In genomic region chr4:101860873-101861272, GRCm38 (mm10) we compare ENCODE assay signal across 9 mouse cellular contexts. TPM values are rescaled to one million over a fixed set of nuclear protein-coding genes. Genes with fewer than 3 reads are reported as not detected.
A peak's percentile ranks its signal among the peaks of the same experiment; 100 is the strongest.
DNase-seq lines count a peak whose midpoint lies in the region; ATAC-seq lines count a peak whose summit lies in the region.
"Had no signal": no experiment of that assay in that cellular context is flagged by ENCODE, and none has a peak within 500 bp of the region (broad histone marks: within the 10 kb centered on the region; RNA-seq: fewer than 3 reads in every experiment).

No protein-coding gene starts in this region.

- no peaks in the 10 kb centered on the region for H3K9me3 ChIP-seq in hindbrain, embryonic 11.5 days (ENCODE audit: control insufficient read depth, low read length)
- H3K9me3 ChIP-seq in hindbrain, embryonic 10.5 days: no peaks in the 10 kb centered on the region
- H3K9me3 ChIP-seq in embryonic facial prominence, embryonic 14.5 days (ENCODE audit: control insufficient read depth, low read length): no peaks in the 10 kb centered on the region
- no peaks in the 10 kb centered on the region for H3K9me3 ChIP-seq in hindbrain, embryonic 13.5 days
- H3K9me3 ChIP-seq in midbrain, embryonic 10.5 days (replicated peaks): no peaks in the 10 kb centered on the region

- H3K4me3 ChIP-seq in hindbrain, embryonic 11.5 days (ENCODE audit: low read depth, low read length): no peak overlapping the region
- no peak overlapping the region for H3K4me3 ChIP-seq in hindbrain, embryonic 10.5 days
- H3K4me3 ChIP-seq in embryonic facial prominence, embryonic 14.5 days (ENCODE audit: low read depth, low read length): no peak overlapping the region
- no peak overlapping the region for H3K4me3 ChIP-seq in hindbrain, embryonic 13.5 days
- no peak overlapping the region for H3K4me3 ChIP-seq in midbrain, embryonic 10.5 days

- 48% methylated on average over 6 of the region's 6 CpGs for WGBS in hindbrain, embryonic 11.5 days
- WGBS in hindbrain, embryonic 10.5 days: 49% methylated on average over 6 of the region's 6 CpGs
- WGBS in embryonic facial prominence, embryonic 14.5 days: 49% methylated on average over 6 of the region's 6 CpGs
- 47% methylated on average over 6 of the region's 6 CpGs for WGBS in hindbrain, embryonic 13.5 days
- WGBS in midbrain, embryonic 10.5 days: 48% methylated on average over 6 of the region's 6 CpGs

- H3K4me1 ChIP-seq in hindbrain, embryonic 11.5 days (replicated peaks; ENCODE audit: control insufficient read depth, insufficient read depth, low read length): no peaks in the 10 kb centered on the region
- no peaks in the 10 kb centered on the region for H3K4me1 ChIP-seq in hindbrain, embryonic 10.5 days (replicated peaks)
- H3K4me1 ChIP-seq in embryonic facial prominence, embryonic 14.5 days (ENCODE audit: control insufficient read depth, insufficient read depth, low read length): no peaks in the 10 kb centered on the region
- H3K4me1 ChIP-seq in hindbrain, embryonic 13.5 days (replicated peaks): no peaks in the 10 kb centered on the region
- no peaks in the 10 kb centered on the region for H3K4me1 ChIP-seq in midbrain, embryonic 10.5 days

- H3K4me2 ChIP-seq in hindbrain, embryonic 11.5 days (replicated peaks; ENCODE audit: low read depth, low read length): no peak overlapping the region
- H3K4me2 ChIP-seq in embryonic facial prominence, embryonic 14.5 days (ENCODE audit: low read depth, low read length): no peak overlapping the region
- H3K4me2 ChIP-seq in hindbrain, embryonic 13.5 days: no peak overlapping the region

- H3K36me3 ChIP-seq in hindbrain, embryonic 11.5 days (ENCODE audit: control insufficient read depth, insufficient read depth, low read length): no peaks in the 10 kb centered on the region
- H3K36me3 ChIP-seq in hindbrain, embryonic 10.5 days: no peaks in the 10 kb centered on the region
- H3K36me3 ChIP-seq in embryonic facial prominence, embryonic 14.5 days (ENCODE audit: control insufficient read depth, insufficient read depth, low read length): no peaks in the 10 kb centered on the region
- no peaks in the 10 kb centered on the region for H3K36me3 ChIP-seq in hindbrain, embryonic 13.5 days
- no peaks in the 10 kb centered on the region for H3K36me3 ChIP-seq in midbrain, embryonic 10.5 days

- H3K27me3 ChIP-seq in hindbrain, embryonic 11.5 days (ENCODE audit: control insufficient read depth, insufficient read depth, low read length): no peaks in the 10 kb centered on the region
- no peaks in the 10 kb centered on the region for H3K27me3 ChIP-seq in hindbrain, embryonic 10.5 days (ENCODE audit: insufficient read depth, poor library complexity, severe bottlenecking)
- H3K27me3 ChIP-seq in embryonic facial prominence, embryonic 14.5 days (replicated peaks; ENCODE audit: control insufficient read depth, insufficient read depth, low read length): no peaks in the 10 kb centered on the region
- no peaks in the 10 kb centered on the region for H3K27me3 ChIP-seq in hindbrain, embryonic 13.5 days
- H3K27me3 ChIP-seq in midbrain, embryonic 10.5 days (ENCODE audit: low read depth, poor library complexity, severe bottlenecking): no peaks in the 10 kb centered on the region

- peak; percentile 33 for DNase-seq in hindbrain, embryonic 11.5 days (ENCODE audit: low spot score)
- no peak for DNase-seq in hindbrain, embryonic 10.5 days (ENCODE audit: low spot score)
- peak; percentile 25 for DNase-seq in MN1 (ENCODE audit: low spot score)
- peak; percentile 30 for DNase-seq in embryonic facial prominence, embryonic 14.5 days (ENCODE audit: low spot score)
- peak; percentile 2 to 9 for DNase-seq in layer of hippocampus, postnatal 36 days
- DNase-seq in right cerebral cortex, postnatal 36 days (ENCODE audit: low spot score in 2 of 2): peak; percentile 11 to 14
- DNase-seq in midbrain, embryonic 10.5 days (ENCODE audit: low spot score): no peak

- no peak overlapping the region for H3K9ac ChIP-seq in hindbrain, embryonic 11.5 days (ENCODE audit: low read depth, low read length)
- no peak overlapping the region for H3K9ac ChIP-seq in embryonic facial prominence, embryonic 14.5 days (ENCODE audit: low read depth, low read length)
- no peak overlapping the region for H3K9ac ChIP-seq in hindbrain, embryonic 13.5 days

- 0 out of 2 replicates have a peak, but pooled peaks have one; percentile 6 for ATAC-seq in hindbrain, embryonic 11.5 days (ENCODE audit: low FRiP score)
- 0 out of 2 replicates have a peak, but pooled peaks have one; percentile 47 for ATAC-seq in embryonic facial prominence, embryonic 14.5 days (ENCODE audit: low read depth)
- ATAC-seq in hindbrain, embryonic 13.5 days (ENCODE audit: low FRiP score): no peak

- no peak overlapping the region for H3K27ac ChIP-seq in hindbrain, embryonic 11.5 days (ENCODE audit: low read depth, low read length)
- H3K27ac ChIP-seq in hindbrain, embryonic 10.5 days: no peak overlapping the region
- no peak overlapping the region for H3K27ac ChIP-seq in embryonic facial prominence, embryonic 14.5 days (replicated peaks; ENCODE audit: low read depth, low read length)
- no peak overlapping the region for H3K27ac ChIP-seq in hindbrain, embryonic 13.5 days
- H3K27ac ChIP-seq in midbrain, embryonic 10.5 days (replicated peaks): no peak overlapping the region

RNA-seq across cellular contexts. Expression of gene B020004J07Rik, which starts 17.1 kb away (rescaled TPM):
- polyA plus RNA-seq in hindbrain, embryonic 11.5 days (2014; fragmentation: Nextera tagmentation; extraction: Ambion mirVana): not detected in 2 replicates
- polyA plus RNA-seq in hindbrain, embryonic 10.5 days (2016; fragmentation: Nextera tagmentation; extraction: Ambion mirVana): not detected in 2 replicates
- not detected in 2 replicates for polyA plus RNA-seq in embryonic facial prominence, embryonic 14.5 days (2014; fragmentation: Nextera tagmentation; extraction: Ambion mirVana)
- total RNA-seq in layer of hippocampus, postnatal 36 days (2021): not detected
- not detected in 2 replicates for polyA plus RNA-seq in hindbrain, embryonic 13.5 days (2015; fragmentation: Nextera tagmentation; extraction: Ambion mirVana)
- not detected in 2 replicates for polyA plus RNA-seq in midbrain, embryonic 10.5 days (2016; fragmentation: Nextera tagmentation; extraction: Ambion mirVana)
- total RNA-seq: left cerebral cortex, postnatal 36 days had no signal

RNA-seq across cellular contexts. Expression of gene C130073F10Rik, which starts 32.7 kb away (rescaled TPM):
- not detected in 2 replicates for polyA plus RNA-seq in hindbrain, embryonic 11.5 days (2014; fragmentation: Nextera tagmentation; extraction: Ambion mirVana)
- polyA plus RNA-seq in hindbrain, embryonic 10.5 days (2016; fragmentation: Nextera tagmentation; extraction: Ambion mirVana): not detected in 2 replicates
- polyA plus RNA-seq in embryonic facial prominence, embryonic 14.5 days (2014; fragmentation: Nextera tagmentation; extraction: Ambion mirVana): not detected in 2 replicates
- not detected for total RNA-seq in layer of hippocampus, postnatal 36 days (2021)
- polyA plus RNA-seq in hindbrain, embryonic 13.5 days (2015; fragmentation: Nextera tagmentation; extraction: Ambion mirVana): not detected in 2 replicates
- not detected in 2 replicates for polyA plus RNA-seq in midbrain, embryonic 10.5 days (2016; fragmentation: Nextera tagmentation; extraction: Ambion mirVana)
- total RNA-seq: left cerebral cortex, postnatal 36 days had no signal

RNA-seq across cellular contexts. Expression of gene Gm12800, which starts 48.0 kb away (rescaled TPM):
- not detected in 2 replicates for polyA plus RNA-seq in hindbrain, embryonic 11.5 days (2014; fragmentation: Nextera tagmentation; extraction: Ambion mirVana)
- polyA plus RNA-seq in hindbrain, embryonic 10.5 days (2016; fragmentation: Nextera tagmentation; extraction: Ambion mirVana): not detected in 2 replicates
- polyA plus RNA-seq in embryonic facial prominence, embryonic 14.5 days (2014; fragmentation: Nextera tagmentation; extraction: Ambion mirVana): not detected in 2 replicates
- not detected for total RNA-seq in layer of hippocampus, postnatal 36 days (2021)
- polyA plus RNA-seq in hindbrain, embryonic 13.5 days (2015; fragmentation: Nextera tagmentation; extraction: Ambion mirVana): not detected in 2 replicates
- polyA plus RNA-seq in midbrain, embryonic 10.5 days (2016; fragmentation: Nextera tagmentation; extraction: Ambion mirVana): not detected in 2 replicates
- total RNA-seq: left cerebral cortex, postnatal 36 days had no signal

Comparison
In these comparisons a context has a peak if more than half of its experiments do, and no peak if none do; other contexts are left out.
1. DNase-seq: peak in hindbrain, embryonic 11.5 days (single experiment), MN1 (single experiment), embryonic facial prominence, embryonic 14.5 days (single experiment), layer of hippocampus, postnatal 36 days (2 of 2) and right cerebral cortex, postnatal 36 days (2 of 2); none in hindbrain, embryonic 10.5 days (single experiment) and midbrain, embryonic 10.5 days (single experiment).